Mouse (Mus musculus): ENCODE results near the gene Tdp1. TPM values are rescaled to one million over a fixed set of nuclear protein-coding genes. Genes with fewer than 3 reads are reported as not detected.

The Tdp1 gene
- total and polyA plus RNA-seq, 2 experiments = 3.7 to 4.6 TPM

DNA sequence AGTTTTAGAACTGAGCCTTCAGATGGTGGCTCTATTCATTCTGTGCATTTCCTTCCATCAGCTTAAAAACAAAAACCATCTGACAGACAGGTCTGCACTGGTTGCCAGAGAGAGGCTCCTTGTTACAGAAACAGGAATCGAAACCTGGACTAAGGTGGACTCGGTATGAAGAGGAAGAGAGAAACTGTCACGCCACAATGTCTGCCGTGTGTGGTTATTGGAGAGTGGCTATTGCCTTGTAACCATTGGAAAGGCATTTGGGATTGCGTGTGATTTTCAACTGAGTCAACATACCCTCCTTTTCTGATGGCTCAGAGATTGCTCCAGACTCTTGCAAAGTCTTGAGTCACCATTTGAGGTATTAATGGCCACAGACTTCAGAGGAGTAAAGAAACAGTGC is 102.5 kb downstream of the Tdp1 start:
- Histone ChIP-seq H3K4me3 (ENCODE audit: insufficient read depth, low read depth, low read length) (no peak overlapping the region), H3K36me3 (ENCODE audit: control insufficient read depth, insufficient read depth, low read length) (no peaks in the 10 kb centered on the region), H3K27me3 (ENCODE audit: control insufficient read depth, insufficient read depth, low read length) (no peaks in the 10 kb centered on the region), H3K4me1 (ENCODE audit: control insufficient read depth, insufficient read depth, low read length) (no peaks in the 10 kb centered on the region), H3K9ac (ENCODE audit: low read depth, low read length) (no peak overlapping the region), H3K79me2 (ENCODE audit: control insufficient read depth, insufficient read depth, low read length) (no peaks in the 10 kb centered on the region), H3K27ac (replicated peaks; ENCODE audit: insufficient read depth, low read depth, low read length) (no peak overlapping the region)
- TF ChIP-seq CTCF (IDR thresholded peaks at IDR 0.05; ENCODE audit: low read depth, low read length) (no peak), POLR2A (IDR thresholded peaks at IDR 0.05; ENCODE audit: extremely low read depth, insufficient read depth, low read length) (no peak)
- WGBS = 86% methylated on average over 5 of the region's 5 CpGs
- no peak for DNase-seq (ENCODE audit: extremely low read depth, low read depth, low spot score)

DNA sequence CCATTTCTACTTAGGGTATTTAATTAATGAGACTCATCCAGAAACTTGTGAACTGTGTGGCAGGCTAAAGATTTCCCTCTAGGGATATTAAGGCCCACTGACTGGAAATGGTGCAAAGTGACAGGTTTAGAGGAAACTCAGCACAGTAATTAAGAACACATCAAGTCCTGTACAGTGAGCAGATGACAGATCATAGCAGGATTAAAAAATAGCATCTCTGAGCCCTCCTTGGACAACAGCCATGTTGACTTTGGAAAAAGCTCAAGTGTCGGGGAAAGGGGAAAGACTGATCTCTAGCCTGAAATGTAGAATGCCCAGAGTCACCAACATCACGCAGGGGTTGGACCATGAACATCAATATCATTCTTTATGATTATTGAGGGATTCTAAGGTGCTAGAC is 103.8 kb downstream of the Tdp1 start:
- Histone ChIP-seq H3K36me3 (ENCODE audit: control insufficient read depth, insufficient read depth, low read length) (no peaks in the 10 kb centered on the region), H3K79me2 (ENCODE audit: control insufficient read depth, insufficient read depth, low read length) (no peaks in the 10 kb centered on the region), H3K4me1 (ENCODE audit: control insufficient read depth, insufficient read depth, low read length) (no peaks in the 10 kb centered on the region), H3K9ac (ENCODE audit: low read depth, low read length) (no peak overlapping the region), H3K4me3 (ENCODE audit: insufficient read depth, low read depth, low read length) (no peak overlapping the region), H3K27ac (replicated peaks; ENCODE audit: insufficient read depth, low read depth, low read length) (no peak overlapping the region), H3K27me3 (ENCODE audit: control insufficient read depth, insufficient read depth, low read length) (no peaks in the 10 kb centered on the region)
- WGBS = 22% methylated on average over 2 of the region's 2 CpGs
- TF ChIP-seq CTCF (IDR thresholded peaks at IDR 0.05; ENCODE audit: low read depth, low read length) = no peak
- TF ChIP-seq POLR2A (IDR thresholded peaks at IDR 0.05; ENCODE audit: extremely low read depth, insufficient read depth, low read length) = no peak
- DNase-seq (ENCODE audit: extremely low read depth, low read depth, low spot score) = no peak

DNA sequence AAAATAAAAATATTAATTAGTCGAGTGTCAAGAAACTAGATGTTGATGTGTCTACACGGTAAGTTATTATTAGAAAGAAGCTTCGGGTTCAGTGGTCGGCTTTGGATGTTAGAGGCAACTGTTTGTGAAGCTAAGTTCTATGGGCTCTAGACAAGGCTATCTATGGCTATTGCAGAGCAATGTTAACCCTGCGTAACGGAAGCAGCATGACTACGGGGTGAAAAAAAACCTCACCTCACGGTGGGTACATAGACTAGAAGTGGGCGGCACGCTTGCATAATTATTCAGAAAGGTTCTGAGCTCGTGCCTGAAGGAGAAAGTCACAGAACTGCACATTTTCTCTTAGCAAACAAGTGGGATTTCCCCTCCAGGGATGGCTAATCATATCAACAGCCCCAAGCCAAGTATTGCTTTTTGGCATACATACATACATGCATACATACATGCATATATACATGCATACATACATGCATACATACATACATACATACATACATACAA is 108.1 kb downstream of the Tdp1 start:
- H3K4me1 ChIP-seq (ENCODE audit: control insufficient read depth, insufficient read depth, low read length) = no peaks in the 10 kb centered on the region
- no peak for DNase-seq (ENCODE audit: extremely low read depth, low read depth, low spot score)
- TF ChIP-seq CTCF (IDR thresholded peaks at IDR 0.05; ENCODE audit: low read depth, low read length) = no peak
- no peak for TF ChIP-seq POLR2A (IDR thresholded peaks at IDR 0.05; ENCODE audit: extremely low read depth, insufficient read depth, low read length)

DNA sequence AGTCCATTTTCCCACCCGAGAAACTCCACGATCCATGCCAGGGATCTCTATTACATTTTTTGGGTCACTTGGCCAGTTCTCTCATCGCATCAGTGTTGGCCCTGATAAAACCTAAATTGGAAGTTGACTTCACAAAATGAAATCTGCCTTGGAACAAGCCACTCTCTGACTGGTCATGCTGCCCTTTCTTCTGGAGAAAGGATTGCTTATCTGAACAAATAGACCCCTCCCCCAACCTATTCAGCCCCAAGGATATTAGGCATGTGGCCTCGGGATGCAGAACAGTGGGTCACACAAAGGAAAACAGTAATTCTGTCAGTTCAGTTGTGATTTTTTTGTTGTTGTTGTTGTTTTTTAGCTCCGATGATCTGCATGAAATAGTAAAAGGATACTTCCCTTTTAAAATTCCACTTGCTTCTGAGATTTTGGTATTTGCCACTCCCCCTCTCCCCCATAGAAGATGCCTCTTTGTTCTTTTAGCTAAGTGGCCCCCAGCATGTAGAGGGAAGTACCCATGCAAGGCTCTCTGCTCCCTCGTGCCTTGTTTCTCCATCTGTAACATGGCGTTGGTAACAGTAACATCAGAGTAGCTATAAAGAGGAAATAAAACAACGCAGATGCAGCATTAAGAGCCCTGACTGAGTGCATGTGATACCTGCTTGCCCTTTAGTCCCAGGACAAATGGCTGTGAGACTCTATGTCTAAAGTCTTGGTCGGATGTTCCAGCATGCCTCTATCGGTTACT is 109.0 kb downstream of the Tdp1 start:
- no peaks in the 10 kb centered on the region for H3K79me2 ChIP-seq (ENCODE audit: control insufficient read depth, insufficient read depth, low read length)
- TF ChIP-seq POLR2A (IDR thresholded peaks at IDR 0.05; ENCODE audit: extremely low read depth, insufficient read depth, low read length) (no peak), CTCF (IDR thresholded peaks at IDR 0.05; ENCODE audit: low read depth, low read length) (no peak)
- H3K36me3 ChIP-seq (ENCODE audit: control insufficient read depth, insufficient read depth, low read length) = no peaks in the 10 kb centered on the region
- H3K4me3 ChIP-seq (ENCODE audit: insufficient read depth, low read depth, low read length) = no peak overlapping the region
- no peak overlapping the region for H3K27ac ChIP-seq (replicated peaks; ENCODE audit: insufficient read depth, low read depth, low read length)
- 79% methylated on average over 10 of the region's 10 CpGs for WGBS
- H3K4me1 ChIP-seq (ENCODE audit: control insufficient read depth, insufficient read depth, low read length) = no peaks in the 10 kb centered on the region
- peak; percentile 14 for DNase-seq (ENCODE audit: extremely low read depth, low read depth, low spot score)
- H3K9ac ChIP-seq (ENCODE audit: low read depth, low read length) = no peak overlapping the region
- no peaks in the 10 kb centered on the region for H3K27me3 ChIP-seq (ENCODE audit: control insufficient read depth, insufficient read depth, low read length)

More for the DNA sequence above, 108.1 kb downstream of the Tdp1 start:
- H3K79me2 ChIP-seq (ENCODE audit: control insufficient read depth, insufficient read depth, low read length) = no peaks in the 10 kb centered on the region
- no peaks in the 10 kb centered on the region for H3K27me3 ChIP-seq (ENCODE audit: control insufficient read depth, insufficient read depth, low read length)
- no peaks in the 10 kb centered on the region for H3K36me3 ChIP-seq (ENCODE audit: control insufficient read depth, insufficient read depth, low read length)
- no peak overlapping the region for H3K9ac ChIP-seq (ENCODE audit: low read depth, low read length)
- no peak overlapping the region for H3K4me3 ChIP-seq (ENCODE audit: insufficient read depth, low read depth, low read length)
- WGBS = 89% methylated on average over 11 of the region's 11 CpGs
- H3K27ac ChIP-seq (replicated peaks; ENCODE audit: insufficient read depth, low read depth, low read length) = no peak overlapping the region

DNA sequence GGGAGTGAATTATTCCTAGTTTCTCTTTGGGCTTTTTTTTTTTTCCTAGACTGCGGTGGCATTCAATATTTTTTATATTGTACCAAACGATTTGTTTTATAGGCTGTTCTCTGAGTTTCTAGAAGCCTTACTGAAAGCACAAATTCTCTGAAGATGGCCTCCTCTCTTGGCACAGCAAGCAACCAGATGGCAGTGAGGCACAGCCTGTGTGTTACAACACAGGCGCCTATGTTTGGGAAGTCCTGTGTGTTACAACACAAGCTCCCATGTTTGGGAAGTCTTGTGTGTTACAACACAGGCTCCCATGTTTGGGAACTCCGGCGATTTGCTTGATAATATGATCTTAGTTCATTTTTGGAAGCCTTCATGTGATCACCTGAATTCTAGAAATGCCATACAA is 111.6 kb downstream of the Tdp1 start:
- H3K36me3 ChIP-seq (ENCODE audit: control insufficient read depth, insufficient read depth, low read length) = no peaks in the 10 kb centered on the region
- WGBS = 85% methylated on average over 5 of the region's 5 CpGs
- no peak overlapping the region for H3K9ac ChIP-seq (ENCODE audit: low read depth, low read length)
- TF ChIP-seq CTCF (IDR thresholded peaks at IDR 0.05; ENCODE audit: low read depth, low read length) (no peak), POLR2A (IDR thresholded peaks at IDR 0.05; ENCODE audit: extremely low read depth, insufficient read depth, low read length) (no peak)
- no peak overlapping the region for H3K27ac ChIP-seq (replicated peaks; ENCODE audit: insufficient read depth, low read depth, low read length)
- no peaks in the 10 kb centered on the region for H3K79me2 ChIP-seq (ENCODE audit: control insufficient read depth, insufficient read depth, low read length)
- no peaks in the 10 kb centered on the region for H3K4me1 ChIP-seq (ENCODE audit: control insufficient read depth, insufficient read depth, low read length)
- no peaks in the 10 kb centered on the region for H3K27me3 ChIP-seq (ENCODE audit: control insufficient read depth, insufficient read depth, low read length)
- H3K4me3 ChIP-seq (ENCODE audit: insufficient read depth, low read depth, low read length) = no peak overlapping the region
- no peak for DNase-seq (ENCODE audit: extremely low read depth, low read depth, low spot score)

DNA sequence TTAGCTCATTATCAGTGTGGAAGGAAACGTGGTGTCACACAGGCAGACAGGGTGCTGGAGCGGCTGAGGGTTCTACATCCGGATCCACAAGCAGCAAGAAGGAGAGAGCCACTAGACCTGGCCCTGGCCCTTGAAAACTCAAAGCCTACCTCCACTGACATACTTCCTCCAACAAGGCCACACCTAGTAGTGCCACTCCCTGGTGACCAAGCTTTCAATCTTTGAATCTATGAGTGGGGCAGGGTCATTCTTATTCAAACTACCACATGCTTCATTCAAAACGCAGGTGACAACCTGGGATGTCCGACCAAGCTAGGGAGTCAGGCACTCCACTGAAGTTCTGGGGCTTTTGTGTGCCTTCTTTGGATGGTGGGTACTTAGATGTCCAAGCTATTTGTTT is 115.4 kb downstream of the Tdp1 start:
- H3K36me3 ChIP-seq (ENCODE audit: control insufficient read depth, insufficient read depth, low read length) = no peaks in the 10 kb centered on the region
- no peaks in the 10 kb centered on the region for H3K4me1 ChIP-seq (ENCODE audit: control insufficient read depth, insufficient read depth, low read length)
- H3K4me3 ChIP-seq (ENCODE audit: insufficient read depth, low read depth, low read length) = no peak overlapping the region
- no peaks in the 10 kb centered on the region for H3K27me3 ChIP-seq (ENCODE audit: control insufficient read depth, insufficient read depth, low read length)
- H3K79me2 ChIP-seq (ENCODE audit: control insufficient read depth, insufficient read depth, low read length) = no peaks in the 10 kb centered on the region
- H3K9ac ChIP-seq (ENCODE audit: low read depth, low read length) = no peak overlapping the region
- no peak for DNase-seq (ENCODE audit: extremely low read depth, low read depth, low spot score)
- no peak overlapping the region for H3K27ac ChIP-seq (replicated peaks; ENCODE audit: insufficient read depth, low read depth, low read length)
- WGBS = 80% methylated on average over 5 of the region's 5 CpGs
- TF ChIP-seq CTCF (IDR thresholded peaks at IDR 0.05; ENCODE audit: low read depth, low read length) (no peak), POLR2A (IDR thresholded peaks at IDR 0.05; ENCODE audit: extremely low read depth, insufficient read depth, low read length) (no peak)
